Mouse (Mus musculus): ENCODE data around the gene Hmg20b. TPM values are rescaled to one million over a fixed set of nuclear protein-coding genes. Genes with fewer than 3 reads are reported as not detected.

Hmg20b gene
- total RNA-seq, 2 experiments from 2014 or later, result 27.6 to 35.0 TPM

- peak; percentile 100 for DNase-seq
These were observed 28.4 kb upstream of the Hmg20b start for GRCm38 (mm10) chr10:81378553-81379182.

GRCm38 (mm10) chr10:81377793-81378552, 27.7 kb upstream of the Hmg20b start, which contains the start of gene Fzr1:
Fzr1 (minus strand) TSS chr10:81378516.
- DNase-seq, result no peak

- DNase-seq, result no peak
These were observed 27.0 kb upstream of the Hmg20b start for GRCm38 (mm10) chr10:81377362-81377664.

GRCm38 (mm10) chr10:81376561-81377361, 26.5 kb upstream of the Hmg20b start:
- DNase-seq, result no peak

GRCm38 (mm10) chr10:81375322-81375721, 25.0 kb upstream of the Hmg20b start:
- no peak for DNase-seq

GRCm38 (mm10) chr10:81367207-81367495, 16.9 kb upstream of the Hmg20b start:
- DNase-seq, result no peak

- DNase-seq, result no peak
These were observed 16.4 kb upstream of the Hmg20b start for GRCm38 (mm10) chr10:81366477-81367206.

GRCm38 (mm10) chr10:81365672-81366476, 15.6 kb upstream of the Hmg20b start, which contains the start of gene 4930404N11Rik:
4930404N11Rik (minus strand) TSS chr10:81365816.
- DNase-seq, result no peak

GRCm38 (mm10) chr10:81365073-81365472, 14.8 kb upstream of the Hmg20b start:
- no peak for DNase-seq

- DNase-seq, result no peak
These were observed 14.4 kb upstream of the Hmg20b start for GRCm38 (mm10) chr10:81364666-81365065.

- no peak for DNase-seq
These were observed 13.4 kb upstream of the Hmg20b start for GRCm38 (mm10) chr10:81363436-81364346.

GRCm38 (mm10) chr10:81362336-81362949, 12.2 kb upstream of the Hmg20b start:
- DNase-seq, result no peak

- no peak for DNase-seq
These were observed 10.4 kb upstream of the Hmg20b start for GRCm38 (mm10) chr10:81360721-81361120.

GRCm38 (mm10) chr10:81358841-81359240, 8.6 kb upstream of the Hmg20b start:
- DNase-seq, result no peak

GRCm38 (mm10) chr10:81358209-81358608, 7.9 kb upstream of the Hmg20b start:
- no peak for DNase-seq

- peak; percentile 88 to 90 for DNase-seq
These were observed 6.9 kb upstream of the Hmg20b start, which contains the start of gene Mfsd12 for GRCm38 (mm10) chr10:81356991-81357844. Mfsd12 (plus strand) TSS chr10:81357491.

GRCm38 (mm10) chr10:81356352-81356990, 6.2 kb upstream of the Hmg20b start:
- DNase-seq, result no peak

GRCm38 (mm10) chr10:81355533-81355932, 5.3 kb upstream of the Hmg20b start:
- DNase-seq, result no peak
